Mouse (Mus musculus): ENCODE data around the gene Cryba1.

Gene Cryba1

DNA sequence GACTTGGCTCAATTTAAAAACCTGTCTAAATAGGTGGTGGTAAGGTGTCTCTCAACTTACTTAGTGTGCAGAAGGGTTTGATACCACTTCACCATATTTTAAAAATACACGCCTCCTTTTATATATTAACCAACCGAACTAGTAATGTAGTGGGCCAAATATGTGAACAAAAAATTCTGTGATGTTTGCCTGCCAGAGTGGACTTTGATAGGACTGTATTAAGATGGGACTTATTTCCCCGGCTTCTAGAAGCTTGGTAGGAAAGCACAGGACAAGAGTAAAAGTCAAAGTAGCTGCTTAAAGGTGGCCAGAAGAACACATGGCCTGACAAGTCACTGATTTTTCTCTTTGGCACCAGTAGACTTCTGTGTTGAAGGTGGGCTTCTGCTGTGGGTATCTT lies 11.3 kb downstream of the Cryba1 start:
- DNase-seq = no peak

DNA sequence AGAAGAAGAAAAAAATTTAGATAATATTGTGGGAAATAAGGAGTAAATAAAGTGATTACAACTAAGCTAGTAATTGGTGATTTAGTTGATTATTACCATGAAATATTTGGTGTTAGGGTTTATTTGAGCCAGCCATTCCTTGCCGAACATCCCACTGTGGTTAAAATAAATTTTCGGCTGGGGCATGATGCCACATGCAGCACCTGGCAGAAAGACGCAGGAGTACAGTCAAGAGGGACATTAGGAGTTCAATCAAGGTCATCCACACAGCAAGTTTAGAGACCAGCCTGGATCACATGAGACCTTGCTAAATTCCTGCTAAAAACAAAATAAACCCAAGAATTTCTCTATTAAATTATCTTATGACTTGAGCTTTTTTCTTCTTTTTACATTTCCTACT lies 16.0 kb downstream of the Cryba1 start:
- no peak for DNase-seq

DNA sequence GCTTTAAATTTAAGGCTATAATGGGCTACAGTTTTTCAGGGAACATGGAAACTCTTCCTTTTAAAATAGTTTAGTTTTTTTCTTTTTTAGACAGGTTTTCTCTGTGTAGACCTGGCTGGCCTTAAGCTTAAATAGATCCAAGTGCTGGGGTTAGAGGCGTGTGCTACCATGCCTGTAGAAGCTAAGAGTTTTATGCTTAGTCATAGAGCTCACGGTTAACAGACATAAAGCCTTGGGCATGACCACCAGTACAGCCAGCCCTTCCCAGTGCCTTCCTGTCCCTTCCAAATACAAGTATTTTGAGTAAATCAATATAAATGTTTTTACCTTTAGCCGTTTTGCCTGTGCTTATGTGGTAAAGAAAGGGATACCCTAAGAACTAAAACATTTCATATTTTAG lies 19.2 kb downstream of the Cryba1 start:
- no peak for DNase-seq

DNA sequence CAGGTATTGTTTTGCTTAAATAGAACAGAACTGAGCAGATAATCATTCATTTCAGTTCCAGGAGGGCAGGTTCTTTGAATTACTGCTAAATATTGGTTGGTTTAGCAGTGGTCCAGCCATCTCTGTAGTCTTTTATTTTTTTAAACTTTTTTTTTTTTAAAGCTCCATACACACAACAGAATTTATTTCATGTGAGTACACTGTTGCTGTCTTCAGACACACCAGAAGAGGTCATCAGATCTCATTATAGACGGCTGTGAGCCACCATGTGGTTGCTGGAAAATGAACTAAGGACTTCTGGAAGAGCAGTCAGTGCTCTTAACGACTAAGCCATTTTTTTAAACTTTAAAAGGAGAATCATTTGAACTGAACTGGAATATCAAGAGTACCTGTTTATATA lies 27.9 kb downstream of the Cryba1 start:
- no peak for DNase-seq

DNA sequence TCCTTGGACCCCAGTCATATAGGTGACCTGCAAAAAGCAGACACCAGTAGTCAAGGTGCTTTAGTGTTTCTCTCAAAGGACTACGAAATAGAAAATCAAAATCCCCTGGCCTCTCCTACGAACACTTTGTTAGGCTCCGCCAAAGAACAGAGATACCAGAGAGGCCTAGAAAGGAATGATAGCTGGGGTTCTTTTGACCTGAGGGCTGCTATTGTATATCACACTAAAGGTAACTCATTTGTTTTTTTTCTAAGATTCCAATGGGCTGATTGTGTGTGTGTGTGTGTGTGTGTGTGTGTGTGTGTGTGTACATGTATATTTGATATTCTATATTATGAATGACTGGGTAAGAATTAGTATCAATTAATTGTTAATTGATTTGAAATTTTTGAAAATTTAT lies 32.1 kb downstream of the Cryba1 start:
- no peak for DNase-seq

DNA sequence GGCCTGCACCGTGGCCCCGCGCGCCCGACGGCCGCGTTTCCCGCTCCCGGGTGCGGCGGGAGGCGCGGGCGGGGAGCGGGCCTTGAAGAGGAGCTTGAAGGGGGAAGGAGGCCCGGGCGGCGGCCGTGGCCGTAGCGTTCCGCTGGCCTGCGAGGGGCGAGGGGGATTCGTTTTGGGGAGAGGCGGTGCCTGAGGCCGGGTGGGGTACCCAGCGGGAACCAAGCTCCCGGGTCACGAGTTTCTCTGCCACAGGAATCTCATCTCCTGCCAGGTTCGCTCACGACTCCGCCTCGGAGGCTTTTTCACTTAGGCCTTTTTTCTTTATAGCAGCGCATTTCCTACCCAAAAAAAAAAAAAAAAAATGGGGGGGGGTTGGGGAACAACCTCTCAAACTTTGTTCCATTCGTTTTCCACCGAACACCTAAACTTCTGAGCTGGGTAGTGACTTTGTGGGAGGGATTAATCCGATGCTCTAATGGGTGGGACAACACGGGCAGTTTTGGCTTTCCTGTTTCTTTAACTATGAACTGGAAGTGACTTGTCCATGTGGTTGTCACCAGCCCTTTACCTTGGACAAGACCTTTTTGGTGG lies 37.4 kb downstream of the Cryba1 start:
- DNase-seq = peak; percentile 15

DNA sequence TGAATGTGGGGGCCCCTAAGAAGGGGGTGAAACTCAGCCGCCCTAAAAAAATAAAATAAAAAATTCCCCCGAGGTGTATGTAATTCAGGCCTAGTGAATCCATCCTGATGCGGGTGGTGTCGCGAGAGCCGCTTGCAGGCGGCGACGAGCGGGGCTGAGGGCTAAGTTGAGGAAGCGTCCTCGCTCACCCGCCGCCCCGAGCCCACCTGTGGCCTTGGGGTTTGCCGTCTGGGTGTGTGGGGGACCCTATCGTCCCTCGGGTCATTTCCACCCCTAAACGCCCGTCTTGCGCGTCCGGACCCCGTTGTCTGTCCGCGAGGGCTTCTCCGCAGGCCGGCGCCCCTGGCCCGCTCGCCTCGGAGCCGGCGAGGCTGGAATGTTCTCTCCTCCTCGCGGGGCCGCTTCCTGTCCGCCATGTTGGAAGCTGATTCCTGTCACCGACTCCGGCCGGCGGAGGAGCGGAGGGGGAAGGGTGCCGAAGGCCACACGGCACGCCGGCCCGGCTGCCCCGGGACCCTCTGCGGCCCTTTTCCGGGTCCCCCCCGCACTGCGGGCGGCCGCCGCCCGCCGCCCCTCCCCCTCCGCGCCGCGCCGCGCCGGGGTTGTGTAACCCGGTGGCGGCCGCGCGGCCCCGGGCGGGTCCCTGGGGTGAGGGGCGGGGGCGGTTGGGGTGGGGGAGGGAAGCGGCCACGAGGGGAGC lies 38.1 kb downstream of the Cryba1 start:
- DNase-seq = peak; percentile 43

DNA sequence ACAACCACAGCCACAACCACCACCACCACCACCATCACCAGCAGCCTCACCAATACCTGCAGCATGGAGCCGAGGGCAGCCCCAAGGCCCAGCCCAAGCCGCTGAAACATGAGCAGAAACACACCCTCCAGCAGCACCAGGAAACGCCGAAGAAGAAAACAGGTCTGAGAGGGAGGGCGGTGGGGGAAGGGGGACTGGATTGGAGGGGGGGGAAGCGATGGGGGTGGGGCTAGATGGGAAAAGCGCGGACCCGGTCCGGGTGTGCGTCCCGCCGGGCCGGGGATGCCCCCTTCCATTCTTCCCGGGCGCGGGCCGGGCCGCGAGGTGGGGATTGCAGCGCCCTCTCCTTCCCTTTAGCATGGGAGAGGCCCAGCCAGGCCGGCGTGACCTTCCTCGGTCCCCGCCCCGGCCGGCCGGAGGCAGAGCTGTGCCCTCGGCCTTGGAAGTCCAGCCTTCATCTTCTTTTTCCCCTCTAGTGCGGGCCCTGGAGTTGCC lies 38.7 kb downstream of the Cryba1 start:
- no peak for DNase-seq

DNA sequence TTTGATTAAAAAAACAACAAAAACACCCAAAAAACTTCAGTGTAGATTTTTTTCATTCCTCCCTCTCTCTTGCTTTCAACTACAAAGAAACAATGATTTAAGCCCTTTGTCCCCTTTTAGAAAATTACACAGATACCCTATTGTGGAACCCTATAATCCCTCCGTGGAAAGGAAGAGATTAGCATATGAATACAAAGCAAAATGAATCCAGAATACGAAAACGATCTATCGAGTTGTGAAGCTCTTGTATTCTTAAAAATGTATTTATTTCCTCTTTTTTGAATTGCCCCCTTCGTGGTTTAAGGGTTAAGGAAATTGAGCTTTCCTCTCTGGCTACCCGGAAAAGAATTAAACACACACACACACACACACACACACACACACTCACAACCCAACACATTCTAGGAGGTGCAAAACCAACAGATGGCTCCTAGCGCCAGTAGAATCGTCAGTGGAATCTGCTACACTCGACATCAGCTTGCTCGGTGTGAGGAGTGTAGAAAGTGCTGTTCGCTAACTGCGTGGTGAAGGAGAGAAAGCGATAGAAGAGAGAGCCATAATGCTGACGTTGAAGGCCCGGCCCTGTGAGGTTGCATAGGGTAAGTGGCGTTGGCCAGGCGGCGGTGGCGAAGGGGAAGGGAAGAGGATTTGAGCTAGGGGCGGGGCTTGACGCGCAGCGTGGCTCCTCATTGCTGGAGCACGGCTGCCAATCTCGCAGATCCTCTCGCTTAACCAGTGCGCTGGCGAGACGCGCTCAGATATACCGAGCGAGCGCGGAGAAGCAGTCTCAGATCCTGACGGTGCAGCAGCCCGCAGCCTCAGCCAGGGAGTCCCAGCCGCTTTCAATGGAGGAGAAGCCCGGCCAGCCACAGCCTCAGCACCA lies 39.5 kb downstream of the Cryba1 start, which contains the start of gene Nufip2:
Gene Nufip2 (plus strand): TSS at position 773 of the 883 bp plus-strand sequence.
- DNase-seq = peak; percentile 99

DNA sequence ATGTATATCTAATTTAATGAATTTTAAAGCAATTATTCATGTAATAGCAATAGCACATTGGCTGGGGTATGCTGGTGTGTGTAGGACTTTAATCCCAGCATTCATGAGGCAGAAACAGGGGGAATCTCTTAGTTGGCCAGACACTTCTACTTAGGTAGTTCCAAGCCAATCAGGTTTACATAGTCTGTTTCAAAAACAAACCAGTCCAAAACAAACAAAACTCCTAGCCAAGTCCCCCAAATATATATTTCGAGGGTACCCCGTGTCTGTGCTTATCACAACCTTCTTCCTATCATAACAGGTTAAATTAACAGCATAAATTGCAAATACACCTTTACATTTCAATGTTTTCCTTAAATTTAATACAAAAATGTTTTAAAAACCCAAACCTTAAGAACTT lies 40.2 kb downstream of the Cryba1 start:
- DNase-seq = no peak

DNA sequence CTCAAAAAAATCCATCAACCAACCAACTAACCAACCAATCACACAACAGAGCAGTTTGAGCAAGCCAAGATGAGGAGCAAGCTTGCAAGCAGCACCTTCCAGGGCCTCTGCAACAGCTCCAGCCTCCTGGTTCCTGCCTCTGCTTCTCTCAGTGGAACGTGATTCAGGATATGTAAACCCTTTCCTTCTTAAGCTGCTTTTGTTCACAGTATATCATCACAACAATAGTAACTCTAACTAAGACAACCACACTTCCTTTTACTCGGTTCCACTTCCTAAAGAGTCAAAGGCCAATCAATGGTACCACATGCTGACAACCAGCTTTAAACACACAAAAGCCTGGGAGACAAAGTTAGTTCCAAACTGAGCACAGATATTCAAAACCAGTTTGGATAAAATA lies 45.1 kb downstream of the Cryba1 start:
- no peak for DNase-seq

DNA sequence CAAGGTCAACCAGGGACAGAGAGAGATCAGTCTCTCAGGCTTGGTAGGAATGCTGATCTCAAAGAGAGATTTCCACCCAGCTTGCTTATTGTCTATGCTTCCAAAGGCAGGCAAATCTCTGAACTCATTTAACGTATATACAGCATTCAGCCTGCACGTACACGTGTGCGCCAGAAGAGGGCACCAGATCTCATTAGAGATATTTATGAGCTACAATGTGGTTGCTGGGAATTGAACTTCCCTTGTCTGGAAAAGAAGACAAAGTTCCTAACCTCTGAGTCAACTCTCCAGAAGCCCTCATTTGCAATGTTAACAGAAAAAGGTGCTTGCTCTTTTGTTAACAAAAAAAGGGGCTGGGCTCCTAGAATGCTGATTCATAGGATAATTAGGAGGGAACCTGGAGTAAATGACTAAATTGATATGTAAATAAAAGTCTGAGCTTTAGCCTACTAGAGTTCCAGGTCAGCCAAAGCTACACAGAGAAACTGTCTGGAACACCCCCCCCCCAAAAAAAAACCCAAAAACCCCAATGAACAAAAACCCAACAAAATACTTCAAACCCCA lies 51.6 kb downstream of the Cryba1 start:
- DNase-seq = no peak

DNA sequence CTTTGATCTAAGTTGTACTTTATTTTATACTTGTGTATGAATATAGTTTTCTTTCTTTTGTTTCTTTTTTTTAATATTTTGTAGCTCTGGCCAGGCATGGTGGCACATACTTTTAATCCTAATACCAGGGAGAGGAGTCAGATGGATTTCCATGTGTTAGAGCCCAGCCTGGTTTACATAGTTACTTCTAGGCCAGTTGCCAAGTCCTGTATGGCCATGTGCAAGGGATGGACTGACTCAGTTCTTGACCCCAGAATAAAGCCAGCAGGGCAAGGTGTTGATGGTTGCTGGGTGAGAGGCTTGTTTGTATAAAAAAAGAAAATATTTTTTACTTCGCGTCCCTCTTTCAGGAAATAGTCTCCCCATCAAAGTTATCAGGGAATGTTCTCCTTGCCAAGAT lies 52.3 kb downstream of the Cryba1 start:
- no peak for DNase-seq

All from layer of hippocampus, adult 9-11 months (tissue).